Mouse (Mus musculus): ENCODE data around the gene Ano3.

Gene Ano3

DNA sequence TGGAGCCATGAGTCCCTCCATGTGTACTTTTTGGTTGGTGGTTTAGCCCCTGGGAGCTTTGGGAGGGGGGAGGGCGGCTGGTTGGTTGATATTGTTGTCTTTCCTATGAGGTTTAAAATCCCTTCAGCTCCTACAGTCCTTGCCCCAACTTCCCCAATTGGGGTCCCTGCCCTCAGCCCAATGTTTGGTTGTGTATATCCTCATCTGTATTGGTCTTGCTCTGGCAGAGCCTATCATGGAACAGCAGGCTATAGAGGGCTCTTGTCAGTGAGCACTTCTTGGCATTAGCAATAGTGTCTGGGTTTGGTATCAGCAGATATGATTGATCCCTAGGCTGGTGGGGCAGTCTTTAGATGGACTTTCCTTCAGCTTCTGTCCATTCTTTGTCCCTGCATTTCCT, 135.8 kb downstream of the Ano3 start:
- DNase-seq (ENCODE audit: extremely low read depth, low read depth) = no peak

DNA sequence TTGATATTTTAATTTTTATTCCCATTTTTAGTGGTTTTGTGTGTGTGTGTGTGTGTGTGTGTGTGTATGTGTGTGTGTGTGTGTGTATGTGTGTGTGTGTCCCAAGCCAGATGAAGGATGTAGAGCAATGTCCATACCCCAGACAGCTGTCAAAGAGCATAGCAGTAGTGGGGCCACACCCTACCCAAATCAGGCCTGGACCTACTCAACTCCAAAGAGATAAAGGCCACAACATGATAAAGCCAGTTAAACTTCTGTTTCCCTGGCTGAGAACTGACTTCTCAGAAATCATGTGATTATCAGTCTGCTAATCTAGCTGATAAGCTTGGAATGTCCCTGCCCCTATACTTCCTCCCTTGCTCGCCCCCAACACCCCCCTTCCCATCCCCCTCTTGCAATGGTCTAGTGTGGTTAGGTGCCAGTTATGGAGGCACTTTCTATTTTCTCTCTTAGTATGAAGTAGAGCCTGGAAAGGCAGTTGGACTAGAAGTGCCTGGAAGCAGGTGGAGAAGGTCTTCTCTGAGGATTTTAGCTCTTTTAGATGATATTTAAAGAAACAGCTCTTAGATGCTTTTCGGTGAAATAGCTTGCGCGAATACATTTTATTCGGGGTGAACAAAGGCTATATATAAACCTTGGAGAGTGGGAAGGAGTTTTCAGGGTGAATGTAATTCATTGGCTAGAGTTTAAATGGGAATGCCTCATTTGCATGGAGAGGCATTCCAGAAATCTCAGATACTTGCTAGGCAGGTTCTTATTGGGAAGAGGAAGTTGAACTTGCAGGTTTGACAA, 144.2 kb downstream of the Ano3 start:
- no peak for DNase-seq (ENCODE audit: extremely low read depth, low read depth)

DNA sequence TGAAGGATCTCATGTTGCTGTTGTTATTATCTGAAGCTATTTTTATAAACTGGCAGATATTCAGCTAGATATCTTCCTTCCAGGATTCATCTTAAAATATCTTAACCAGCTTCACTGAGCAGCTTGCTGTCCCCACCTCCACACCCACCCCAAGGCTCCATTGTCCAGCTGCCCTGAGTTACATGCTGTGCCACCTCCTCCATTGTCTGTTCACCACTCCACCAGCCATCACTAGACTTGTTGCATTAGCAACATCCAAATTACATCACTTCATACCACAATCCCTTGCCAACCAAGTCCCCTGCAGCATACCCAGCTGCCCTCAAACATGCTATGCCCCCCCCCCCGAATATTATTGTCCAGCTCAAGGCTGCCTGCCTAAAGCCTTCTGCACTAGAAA, 154.8 kb downstream of the Ano3 start:
- no peak for DNase-seq (ENCODE audit: extremely low read depth, low read depth)

DNA sequence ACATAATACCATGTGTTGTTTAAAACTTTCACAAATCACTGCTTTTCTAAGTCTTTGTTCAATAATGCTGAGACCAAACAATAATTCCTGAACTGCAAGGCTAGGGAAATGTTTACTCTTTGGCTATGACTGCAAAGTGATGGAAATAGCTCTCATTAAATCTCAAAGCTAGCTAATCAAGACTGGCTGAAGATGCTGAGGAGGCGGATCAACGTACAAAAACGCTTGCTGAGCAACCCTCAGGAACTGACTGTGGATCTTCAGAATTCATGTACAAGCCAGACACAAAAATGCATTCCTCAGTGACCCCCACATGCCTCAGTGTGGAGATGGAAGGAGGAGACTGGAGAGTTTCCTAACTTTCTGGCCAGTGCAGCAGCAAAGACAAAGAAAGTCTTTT, 155.3 kb downstream of the Ano3 start:
- DNase-seq (ENCODE audit: extremely low read depth, low read depth) = no peak

DNA sequence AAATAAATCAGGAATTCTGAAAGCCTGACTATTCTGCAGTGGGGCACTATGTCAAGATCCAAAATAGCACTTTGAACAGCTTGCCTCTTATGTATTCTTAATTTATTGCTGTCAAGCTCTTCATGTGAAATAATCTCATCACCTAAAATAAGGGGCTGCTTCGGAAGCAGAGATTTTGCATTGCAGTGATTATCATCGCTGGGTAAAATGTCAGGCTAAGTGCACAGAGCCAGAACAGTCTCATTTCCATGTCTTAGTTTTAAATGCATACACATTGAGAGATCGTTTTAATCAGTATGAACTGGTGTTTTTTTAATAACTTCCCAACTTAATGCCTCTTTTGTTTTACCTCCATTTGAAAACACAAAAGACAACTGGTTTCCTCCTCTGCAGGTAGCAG, 163.3 kb downstream of the Ano3 start:
- no peak for DNase-seq (ENCODE audit: extremely low read depth, low read depth)

DNA sequence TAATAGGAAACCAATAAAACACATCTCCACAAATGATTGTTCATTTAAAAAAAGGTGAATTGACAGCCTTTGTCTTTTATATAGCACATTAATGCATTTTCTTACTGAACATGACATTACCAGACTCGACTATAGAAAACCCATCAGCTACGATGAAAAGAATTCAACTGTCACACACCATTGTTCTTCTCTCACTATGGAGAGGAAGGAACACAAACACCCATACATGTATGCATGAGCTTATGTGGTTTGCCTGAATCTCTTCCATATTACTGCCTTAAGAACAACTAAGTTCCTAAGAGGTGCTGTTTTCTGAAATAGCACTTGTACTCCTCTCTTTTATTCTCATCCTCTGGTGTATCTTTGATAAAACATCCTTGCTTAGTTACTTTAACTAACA, 191.3 kb downstream of the Ano3 start:
- DNase-seq (ENCODE audit: extremely low read depth, low read depth) = no peak

DNA sequence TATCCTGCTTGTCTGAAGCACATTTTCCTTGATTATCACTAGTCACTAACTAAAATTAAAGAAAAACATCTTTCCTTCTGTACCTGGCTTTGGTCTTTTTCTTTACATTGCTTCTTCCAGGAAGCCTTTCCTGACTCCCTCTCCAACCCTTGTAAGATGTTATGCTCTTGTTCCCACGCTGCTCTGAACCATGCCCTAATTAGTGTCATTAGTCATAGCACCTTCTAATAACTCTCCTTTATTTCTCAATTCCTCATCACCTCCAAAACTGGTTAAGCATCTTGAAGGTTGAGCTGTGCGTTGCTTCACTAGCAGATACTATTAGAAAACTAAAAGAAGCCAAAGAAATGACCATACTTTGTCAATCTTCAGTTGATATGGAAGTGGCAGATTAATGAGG, 193.2 kb downstream of the Ano3 start:
- DNase-seq (ENCODE audit: extremely low read depth, low read depth) = no peak

DNA sequence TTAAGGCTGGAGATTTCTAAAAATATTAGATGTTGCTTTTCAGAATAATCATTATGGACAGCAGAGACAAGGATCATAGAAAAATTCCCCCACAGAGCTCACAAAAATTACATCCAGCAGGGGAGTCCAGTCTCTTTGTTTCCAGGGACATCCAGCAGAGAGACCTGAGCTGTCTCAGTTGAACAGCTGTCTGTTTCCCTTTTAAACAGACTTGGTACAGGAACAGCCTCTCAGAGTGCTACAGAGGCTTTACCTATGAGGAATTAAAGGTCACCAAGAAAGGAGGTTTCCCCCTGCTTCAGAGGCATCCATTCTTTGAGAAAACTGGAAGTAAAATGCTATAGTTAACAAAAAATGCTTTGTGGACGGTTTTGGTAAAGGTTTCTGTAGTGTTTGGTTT, 210.2 kb downstream of the Ano3 start:
- no peak for DNase-seq (ENCODE audit: extremely low read depth, low read depth)

DNA sequence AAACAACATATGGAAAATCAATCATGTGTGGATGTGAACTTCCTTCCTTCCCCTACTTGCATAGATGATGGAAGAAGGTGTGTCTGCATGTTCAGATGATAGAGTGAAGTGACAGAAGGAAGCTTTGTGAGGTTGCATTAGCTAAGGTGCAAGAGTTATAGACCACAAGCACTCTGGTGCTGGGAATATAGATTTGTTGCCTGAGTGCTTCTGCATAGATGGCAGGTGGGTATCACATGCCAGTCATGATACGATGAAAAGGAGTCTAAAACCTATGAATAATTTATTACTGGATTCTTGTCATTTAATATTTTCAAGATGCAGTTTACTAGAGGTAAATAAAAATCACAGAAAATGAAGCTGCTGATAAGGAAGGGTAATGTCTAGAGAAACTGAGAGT, 210.9 kb downstream of the Ano3 start:
- no peak for DNase-seq (ENCODE audit: extremely low read depth, low read depth)

DNA sequence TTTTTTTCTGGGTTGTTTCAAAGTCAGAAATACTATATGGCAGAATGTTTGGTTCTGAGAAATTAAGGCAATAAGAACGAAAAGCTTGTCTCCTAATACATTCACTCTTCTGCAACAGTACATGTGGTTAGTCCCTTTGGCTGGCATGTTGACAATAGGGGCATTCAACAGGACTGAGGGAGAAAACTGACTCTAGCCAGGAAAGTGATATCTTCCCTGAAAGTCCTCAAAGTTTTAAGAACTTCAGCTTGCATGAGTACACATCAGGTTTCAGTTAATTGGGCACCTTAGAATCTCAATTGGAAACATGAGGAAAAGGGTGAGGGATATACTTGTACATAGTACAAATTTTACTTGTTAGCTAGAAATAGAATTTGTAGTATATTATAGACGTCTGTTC, 212.7 kb downstream of the Ano3 start:
- no peak for DNase-seq (ENCODE audit: extremely low read depth, low read depth)

DNA sequence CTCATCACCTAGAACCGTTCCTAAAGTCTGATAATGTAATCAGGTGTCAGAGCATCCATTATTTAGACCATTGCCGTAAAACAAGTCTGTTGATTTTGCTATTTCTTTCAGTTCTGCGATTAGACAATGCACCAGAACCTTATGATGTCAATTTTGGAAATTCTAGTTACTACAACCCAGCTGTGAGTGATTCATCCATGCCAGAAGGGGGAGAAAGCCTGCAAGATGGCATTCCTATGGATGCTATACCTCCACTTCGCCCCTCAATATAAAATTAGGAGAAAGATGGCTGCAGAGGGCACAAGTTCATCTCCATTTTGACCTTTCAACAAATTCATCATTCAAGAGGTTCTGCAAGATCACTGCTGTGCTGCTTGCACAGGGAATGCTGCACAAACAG, 213.5 kb downstream of the Ano3 start:
- DNase-seq (ENCODE audit: extremely low read depth, low read depth) = no peak

DNA sequence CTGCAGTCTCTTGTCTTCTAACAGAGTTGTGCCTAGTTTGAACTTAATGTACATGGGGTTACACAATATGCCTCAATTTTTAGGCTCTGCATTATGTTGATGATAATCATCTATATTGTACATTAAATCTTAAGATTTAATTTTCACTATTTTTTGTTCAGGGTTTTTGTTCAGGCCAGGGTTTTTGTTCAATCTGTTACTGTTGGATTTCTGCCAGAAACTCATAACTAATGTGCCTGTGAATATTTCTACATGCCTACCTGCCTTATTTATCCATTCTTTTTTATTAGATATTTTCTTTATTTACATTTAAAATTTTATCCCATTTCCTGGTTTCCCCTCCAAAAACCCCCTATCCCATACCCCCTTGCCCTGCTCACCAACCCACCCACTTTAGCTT, 224.6 kb downstream of the Ano3 start:
- no peak for DNase-seq (ENCODE audit: extremely low read depth, low read depth)

DNA sequence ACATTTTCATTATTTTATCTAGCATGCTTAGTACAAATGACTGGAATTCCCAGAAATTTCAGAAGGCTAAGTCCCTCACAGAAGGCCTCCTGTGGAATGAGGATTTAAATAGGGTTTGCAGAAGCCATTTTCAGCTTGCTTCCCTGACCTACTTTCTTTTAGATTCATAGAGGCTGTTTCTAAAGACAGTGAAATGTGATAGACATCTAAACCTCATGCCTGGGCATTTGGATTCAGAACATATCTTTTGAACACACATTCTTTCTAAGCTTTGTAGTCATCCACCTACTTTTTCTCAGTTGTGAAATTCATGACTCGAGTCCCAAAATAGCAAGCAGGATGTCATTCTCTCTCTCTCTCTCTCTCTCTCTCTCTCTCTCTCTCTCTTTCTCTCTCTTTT, 228.5 kb downstream of the Ano3 start:
- no peak for DNase-seq (ENCODE audit: extremely low read depth, low read depth)

DNA sequence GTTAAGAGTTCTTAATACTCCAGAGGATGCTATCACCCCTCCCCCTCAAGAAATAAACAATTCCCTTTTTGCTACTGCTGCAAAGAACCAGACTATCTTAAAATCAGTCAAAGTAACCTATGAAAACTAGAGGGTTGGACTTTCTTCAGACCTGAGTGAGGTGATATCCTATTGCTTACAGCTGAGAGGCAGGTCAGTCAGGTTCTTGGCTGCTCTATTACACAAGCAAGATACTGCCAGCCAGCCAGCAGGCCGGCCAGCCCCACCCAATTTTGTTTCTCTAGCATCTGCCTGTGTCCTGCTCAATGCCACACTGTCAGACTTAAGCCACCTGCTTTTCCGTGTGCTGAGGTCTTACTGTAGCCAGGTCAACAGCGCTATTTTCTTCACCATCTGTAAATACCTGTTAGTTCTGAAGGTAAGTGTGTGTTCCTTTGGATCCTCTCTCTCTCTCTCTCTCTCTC, 229.4 kb downstream of the Ano3 start, which contains the start of gene Muc15:
Muc15 (plus strand) TSS at position 51 of the 464 bp plus-strand sequence.
- no peak for DNase-seq (ENCODE audit: extremely low read depth, low read depth)

DNA sequence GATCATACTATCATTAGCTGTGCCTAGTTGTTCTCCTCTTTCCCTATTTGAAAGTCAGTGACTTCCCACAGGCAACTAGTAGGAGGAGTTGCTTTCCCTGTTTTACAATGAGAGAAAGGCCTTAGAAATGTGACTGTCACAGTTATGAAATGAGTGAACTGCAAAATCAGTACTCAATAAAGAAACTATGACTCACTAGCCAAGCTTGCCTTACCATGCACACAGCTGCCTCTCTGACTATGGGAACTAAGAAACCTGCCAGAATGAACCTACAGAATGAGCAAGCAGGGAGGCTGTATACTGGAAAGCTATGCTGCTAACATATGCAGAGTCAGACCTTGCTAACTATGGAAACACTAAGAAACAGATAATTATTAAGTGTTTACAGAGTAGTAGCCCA, 231.7 kb downstream of the Ano3 start:
- DNase-seq (ENCODE audit: extremely low read depth, low read depth) = no peak

DNA sequence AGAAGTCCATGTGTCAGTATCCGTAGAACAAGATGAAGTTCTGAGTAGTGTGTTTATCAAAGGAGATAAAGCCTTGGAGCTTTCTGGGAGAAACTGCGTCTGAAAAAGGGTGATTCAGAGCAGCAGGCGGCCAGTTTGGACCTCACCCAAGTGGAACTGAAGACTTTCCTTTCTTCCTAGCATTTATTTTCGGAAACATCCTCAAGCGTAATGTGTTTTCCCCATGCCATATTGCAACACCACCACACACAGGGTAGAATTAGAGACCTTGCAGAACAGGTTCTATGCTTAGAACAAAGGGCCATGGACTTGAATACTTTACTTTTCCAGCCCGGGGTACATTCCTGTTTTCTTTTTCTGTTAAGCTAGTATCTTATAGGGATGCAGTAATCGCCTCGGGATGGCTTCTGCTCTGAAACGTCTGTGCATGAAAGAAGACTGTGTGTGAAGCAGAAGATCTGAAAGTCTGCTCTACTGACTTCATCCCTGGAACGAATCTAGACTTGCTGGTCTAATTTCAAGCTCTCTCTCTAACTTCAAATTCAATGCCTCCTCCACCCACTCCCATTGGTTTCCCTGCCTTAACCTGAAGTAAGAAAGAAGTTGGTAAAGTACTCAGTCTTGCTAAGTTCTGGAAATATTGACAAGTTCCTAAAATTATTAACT, 240.5 kb downstream of the Ano3 start:
- no peak for DNase-seq (ENCODE audit: extremely low read depth, low read depth)

DNA sequence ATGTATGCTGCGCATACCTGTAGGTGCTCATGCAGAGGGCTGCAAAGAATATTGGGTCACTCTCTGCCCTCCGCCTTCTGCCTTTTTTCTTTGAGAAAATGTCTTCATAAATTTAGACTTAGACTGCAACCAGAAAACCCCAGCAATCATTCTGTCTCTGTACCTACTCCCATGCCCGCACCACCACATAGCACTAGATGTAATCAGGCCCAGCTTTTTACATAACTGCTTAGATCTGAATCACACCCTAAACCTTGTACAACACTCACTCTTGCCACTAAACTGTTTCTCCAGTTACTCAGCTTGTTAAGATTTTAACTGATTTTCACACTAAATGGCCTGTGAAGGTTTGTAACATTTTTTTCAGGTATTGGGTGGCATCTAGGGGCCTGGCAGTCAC, 241.3 kb downstream of the Ano3 start:
- no peak for DNase-seq (ENCODE audit: extremely low read depth, low read depth)

DNA sequence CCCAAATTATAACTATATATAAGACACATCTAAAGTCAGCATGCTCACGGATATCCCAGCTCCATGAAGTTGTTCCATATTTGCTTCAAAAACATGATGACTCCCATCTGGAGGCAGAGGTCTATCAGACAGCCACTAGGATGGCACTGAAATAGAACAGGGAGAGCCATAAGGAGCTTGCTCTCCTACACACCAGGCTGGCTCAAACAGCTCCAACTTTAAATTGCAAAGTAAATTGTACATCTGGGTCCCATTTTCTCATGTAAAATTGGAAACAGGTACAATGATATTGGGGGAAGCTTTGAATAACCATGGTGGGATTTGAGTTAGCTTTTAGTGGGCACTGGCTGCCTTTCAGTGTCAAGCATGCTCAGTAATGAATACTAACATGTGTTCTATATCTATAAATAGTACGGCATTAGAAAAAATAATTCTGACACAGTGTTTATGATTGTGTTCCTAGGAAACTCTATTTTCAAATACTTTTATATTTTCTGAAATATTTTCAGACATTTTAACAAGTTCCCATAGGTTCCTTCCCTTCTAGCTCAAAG, 279.6 kb downstream of the Ano3 start:
- no peak for DNase-seq (ENCODE audit: extremely low read depth, low read depth)

DNA sequence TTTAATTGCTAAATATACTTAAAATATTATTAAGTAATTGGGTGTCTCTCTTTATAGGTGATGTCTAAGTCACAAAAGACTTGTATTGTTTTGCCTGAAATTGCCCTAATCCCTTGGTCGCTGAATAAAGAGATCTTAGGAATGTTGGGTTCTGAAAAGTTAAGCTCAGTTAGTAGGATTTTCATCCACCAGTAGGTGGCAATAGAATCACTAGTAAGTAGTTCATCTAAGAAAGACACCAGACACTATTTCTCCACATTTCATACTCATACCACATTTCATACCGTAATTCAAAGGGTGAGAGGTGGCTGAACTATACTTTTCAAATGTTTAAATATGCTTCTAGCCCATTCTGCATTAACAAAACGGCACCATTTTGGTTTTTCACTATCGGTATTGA, 287.4 kb downstream of the Ano3 start:
- DNase-seq (ENCODE audit: extremely low read depth, low read depth) = peak; percentile 43

DNA sequence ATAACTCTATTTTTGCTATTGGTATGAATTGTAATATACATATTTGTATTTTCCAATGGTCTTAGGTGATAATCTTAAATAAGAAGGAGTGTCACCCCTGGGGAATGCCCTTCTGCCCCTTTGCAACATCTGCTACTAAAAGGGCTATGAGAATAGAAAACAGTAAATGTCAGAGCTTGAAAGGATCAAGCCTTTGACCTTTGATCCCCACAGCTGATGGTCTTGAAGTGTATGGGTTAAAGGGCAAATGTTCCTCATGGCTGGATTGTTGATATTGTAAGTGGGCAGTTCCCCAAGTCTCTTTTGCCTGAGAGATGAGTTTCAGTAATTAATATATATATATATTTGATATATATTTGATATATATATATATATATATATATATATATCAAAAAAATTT, 305.9 kb downstream of the Ano3 start:
- DNase-seq (ENCODE audit: extremely low read depth, low read depth) = no peak

DNA sequence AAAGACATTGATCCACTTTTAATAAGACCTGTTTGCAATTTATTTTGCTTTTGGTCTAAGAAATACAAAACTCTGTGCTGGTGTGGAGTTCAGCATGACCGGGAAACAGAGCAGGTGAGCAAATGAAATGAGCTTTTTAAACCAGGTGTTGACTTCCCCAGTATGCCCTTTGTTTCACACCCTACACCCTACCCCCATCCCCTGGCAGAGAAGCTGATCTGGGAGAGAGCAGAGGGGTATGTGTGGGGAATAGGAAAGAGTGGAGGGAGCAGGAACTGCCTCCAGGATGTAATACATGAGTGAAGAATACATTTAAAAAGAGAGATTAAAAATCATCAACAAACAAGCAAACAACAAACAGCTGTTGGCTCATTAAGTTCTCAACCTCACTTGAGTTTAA, 306.4 kb downstream of the Ano3 start:
- DNase-seq (ENCODE audit: extremely low read depth, low read depth) = no peak
